Mouse (Mus musculus) left cerebral cortex, adult 18-20 months (tissue): ENCODE data around the gene Bsnd. TPM values are rescaled to one million over a fixed set of nuclear protein-coding genes. Genes with fewer than 3 reads are reported as not detected.
A peak's percentile ranks its signal among the peaks of the same experiment; 100 is the strongest.

Experiments
- DNase-seq, 2 experiments: peaks; one replicate each; pipeline ENCODE4 v3.0.0; 2021 to 2022; ENCODE audit warnings: low spot score in 2 of 2, mixed read lengths in 1 of 2
- total RNA-seq, 2 experiments: library from RNA; stranded (reverse); gene quantifications; 2 replicates each; pipeline ENCODE4 v1.2.3; 2021

The Bsnd gene
- total RNA-seq, 2 experiments from 2014 or later: not detected

DNA sequence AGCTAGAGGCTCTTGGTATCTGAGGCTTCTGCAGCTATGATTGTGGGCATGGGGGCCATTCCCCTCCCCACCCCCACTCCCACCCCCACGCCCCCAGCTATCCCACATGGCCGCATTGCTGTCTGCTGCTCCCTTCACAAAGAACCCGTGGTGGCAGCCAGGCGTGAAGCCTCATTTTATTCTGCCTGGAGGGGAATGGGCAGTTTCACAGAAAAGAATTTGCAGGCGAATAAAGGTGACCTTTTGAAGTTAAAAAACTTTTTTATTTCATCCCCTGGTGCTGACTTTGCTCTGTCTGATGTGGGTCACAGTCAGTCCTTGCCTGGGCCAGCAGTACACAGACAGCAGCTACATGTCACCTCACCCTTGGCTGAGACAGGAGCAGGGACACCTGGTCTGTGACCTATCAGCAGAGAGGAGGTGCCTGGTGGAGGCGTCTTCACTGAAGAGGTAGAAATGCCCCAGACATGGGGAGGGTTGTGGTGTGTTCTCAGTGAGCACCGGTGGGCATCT is 8.8 kb downstream of the Bsnd start:
- no peak for DNase-seq

DNA sequence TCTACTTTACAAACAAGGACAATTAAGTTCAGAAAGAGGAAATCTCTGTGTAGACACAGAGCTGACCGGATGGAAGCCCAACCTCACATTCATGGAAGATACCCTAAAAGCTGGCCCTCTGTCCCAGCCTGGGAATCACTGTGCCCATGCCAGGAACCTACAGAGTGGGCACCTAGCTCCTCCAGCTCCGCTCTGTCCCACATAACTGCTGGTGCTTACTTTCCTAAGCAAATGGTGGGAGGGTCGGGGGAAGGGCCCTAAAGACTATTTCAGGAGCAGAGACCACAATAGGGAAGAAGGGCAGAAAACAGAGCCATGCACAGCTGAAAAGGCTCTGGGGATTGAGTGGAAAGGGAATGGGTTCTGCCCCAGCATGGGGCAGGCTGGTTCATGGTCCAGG is 11.5 kb downstream of the Bsnd start:
- DNase-seq: no peak

DNA sequence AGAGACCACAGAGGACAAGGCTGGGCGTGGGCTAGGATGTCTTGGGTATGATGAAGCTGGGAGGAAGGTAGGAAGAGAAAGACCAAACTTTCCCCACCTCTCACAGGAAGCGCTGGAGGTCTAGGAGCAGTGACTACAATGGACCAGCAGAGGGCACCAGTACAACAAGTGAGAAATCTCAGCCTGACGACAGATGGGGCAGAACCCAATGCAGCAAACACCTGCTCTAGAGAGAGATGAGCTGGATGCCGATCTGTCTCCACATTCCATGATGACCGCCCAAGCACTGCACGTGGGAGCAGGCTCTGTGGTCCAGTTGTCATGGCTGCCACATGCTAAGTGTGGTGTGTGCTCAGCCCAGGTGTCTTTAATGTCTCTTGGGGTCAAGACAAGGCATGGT is 17.8 kb downstream of the Bsnd start:
- DNase-seq: peak; percentile 62 to 69

DNA sequence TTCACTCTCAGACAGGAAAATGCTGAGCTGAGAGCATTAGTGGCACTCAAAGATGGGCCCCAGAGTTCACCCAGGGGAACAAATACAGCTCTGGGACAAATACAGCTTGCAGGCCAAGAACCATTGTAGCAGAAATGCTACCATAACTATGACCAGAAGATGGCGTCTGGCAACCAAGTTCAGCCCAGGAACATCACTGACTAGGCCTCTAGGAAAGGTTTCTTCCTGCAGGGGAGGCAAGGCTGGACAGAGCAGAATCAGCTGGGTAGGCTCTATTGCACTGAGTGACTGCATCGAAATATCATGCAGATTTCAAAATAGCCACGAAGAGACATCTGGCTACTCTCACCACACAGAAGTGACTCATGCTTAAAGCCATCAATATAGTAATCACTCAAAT is 19.7 kb downstream of the Bsnd start:
- DNase-seq: peak; percentile 74 to 78

DNA sequence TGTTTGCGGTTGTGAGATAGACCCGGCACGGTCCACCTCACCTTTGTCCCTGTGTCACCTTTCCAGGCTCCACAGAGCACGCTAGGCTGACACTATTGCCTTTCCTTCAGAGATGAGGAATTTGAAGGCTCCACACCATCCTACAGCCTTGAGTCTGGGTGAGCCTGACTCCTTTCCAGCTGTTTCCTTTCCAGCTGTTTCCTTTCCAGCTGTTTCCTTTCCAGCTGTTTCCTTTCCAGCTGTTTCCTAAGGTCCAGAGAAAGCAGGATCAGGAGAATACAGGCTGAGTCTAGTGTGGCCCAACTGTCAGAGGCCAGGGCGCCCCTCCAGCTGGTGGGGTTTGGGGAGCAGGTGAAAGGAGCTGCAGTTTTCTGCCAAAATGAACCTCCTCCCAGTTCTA is 21.2 kb downstream of the Bsnd start:
- DNase-seq: no peak

DNA sequence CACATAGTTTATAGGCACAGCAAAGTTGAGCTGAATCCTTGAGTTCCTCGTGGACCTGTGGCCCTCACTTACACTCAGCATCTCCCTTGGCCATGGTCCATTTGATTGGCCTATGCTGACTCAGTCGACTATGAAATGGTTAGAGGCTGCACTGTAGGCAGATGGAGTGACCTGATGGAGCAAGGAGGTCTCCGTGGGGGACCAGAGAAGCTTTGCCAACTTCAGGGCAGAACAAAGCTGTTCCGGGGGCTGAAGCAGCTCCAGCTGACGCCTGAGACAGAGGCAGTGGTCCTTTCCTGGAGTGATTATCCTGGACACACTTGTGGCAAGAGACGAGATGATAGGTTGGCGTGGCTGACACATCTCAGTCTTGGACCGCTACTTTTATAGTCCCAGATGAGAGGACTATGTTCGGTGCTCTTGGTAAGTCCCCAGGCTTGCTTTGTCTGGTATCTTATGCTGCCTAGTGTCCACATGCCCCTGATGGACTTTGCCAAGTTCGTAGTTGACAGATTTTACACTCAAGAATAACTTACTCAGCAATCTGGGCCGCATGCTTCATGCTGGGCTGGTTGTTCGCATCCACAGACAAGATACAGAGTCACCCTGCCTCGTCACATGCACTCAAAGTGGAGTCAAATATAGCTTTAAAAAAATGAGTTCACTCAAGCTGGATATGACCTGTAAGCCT is 24.5 kb downstream of the Bsnd start:
- DNase-seq: no peak

DNA sequence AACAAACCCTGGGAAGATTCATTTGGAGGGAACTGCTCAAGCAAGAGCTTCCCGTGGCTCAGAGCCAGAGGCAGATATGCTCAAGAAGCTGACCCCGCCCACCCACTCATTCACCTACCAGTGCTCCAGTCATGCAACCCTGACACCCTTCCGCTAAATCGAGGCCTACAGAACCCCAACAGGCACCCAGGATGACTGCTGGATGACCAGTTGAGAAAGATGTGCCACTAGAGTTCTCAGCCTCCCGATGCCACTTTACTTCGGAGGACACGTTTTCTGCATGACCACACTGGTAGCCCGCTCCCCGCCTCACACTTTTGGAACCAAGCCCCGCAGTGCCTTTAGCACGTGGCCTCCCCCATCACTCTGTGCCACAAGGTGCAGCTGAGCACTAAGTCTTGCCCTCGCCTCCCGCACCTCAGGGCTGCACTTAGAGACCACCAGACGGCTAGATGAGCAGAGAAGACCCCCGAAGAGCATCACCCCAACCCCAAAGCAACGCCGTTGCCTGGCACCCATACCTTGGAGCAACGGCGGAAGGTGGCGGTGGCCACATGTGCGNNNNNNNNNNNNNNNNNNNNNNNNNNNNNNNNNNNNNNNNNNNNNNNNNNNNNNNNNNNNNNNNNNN is 28.8 kb downstream of the Bsnd start:
- no peak for DNase-seq

DNA sequence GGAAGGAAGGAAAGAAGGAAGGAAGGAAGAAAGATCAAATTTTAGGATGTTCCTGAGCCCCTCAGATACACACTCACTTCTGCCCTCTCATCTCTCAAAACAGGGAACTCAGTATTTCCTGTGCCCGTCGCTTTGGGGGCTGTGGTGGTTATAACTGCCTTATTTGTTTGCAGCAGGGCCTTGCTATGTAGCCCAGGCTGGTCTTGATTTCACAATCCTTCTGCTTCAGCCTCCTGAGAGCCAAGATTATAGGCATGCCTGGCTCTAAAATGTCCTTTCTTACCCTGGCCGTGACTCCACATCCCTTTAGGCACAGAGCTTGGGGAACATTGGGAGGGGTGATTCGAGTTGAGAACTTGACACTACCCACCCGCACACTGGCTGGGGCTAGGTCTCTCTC is 29.6 kb downstream of the Bsnd start:
- DNase-seq: no peak

DNA sequence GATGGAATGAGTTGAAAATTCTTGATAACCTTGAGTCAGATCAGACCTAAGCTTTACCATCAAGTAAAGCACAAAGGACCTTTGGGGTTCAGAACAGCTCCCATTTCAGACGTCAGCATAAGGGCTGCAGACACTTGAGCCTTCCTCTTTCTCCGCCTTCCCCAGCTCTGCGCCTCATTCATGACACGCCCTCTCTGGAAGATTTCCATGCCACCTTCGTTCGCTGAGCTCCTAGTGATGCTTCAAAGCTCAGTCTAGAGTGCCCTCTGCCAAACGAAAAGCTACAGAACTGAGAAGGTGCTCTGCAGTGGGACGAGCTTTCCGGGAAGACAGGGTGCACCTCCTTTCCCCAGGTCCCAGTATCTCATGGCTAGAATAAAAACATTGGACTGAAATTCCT is 30.1 kb downstream of the Bsnd start:
- DNase-seq: no peak

DNA sequence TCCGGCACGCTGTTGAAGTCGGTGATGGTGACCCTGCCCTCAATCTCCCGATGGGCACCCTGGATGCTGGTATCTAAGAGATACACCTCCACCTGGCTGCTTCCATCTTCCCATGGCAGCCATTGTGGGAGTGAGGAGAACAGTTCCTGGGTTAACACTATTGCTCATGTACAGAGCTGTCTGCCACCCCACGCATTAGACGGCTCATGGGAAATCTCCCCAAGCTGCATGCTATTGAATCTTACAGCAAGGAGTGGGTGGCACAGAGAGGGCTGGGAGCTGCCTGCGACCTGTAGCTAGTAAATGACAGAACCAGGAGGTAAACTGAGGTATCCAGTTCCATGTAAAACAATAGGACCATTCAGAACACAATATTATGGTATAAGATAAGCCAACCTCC is 37.5 kb downstream of the Bsnd start:
- DNase-seq: no peak

DNA sequence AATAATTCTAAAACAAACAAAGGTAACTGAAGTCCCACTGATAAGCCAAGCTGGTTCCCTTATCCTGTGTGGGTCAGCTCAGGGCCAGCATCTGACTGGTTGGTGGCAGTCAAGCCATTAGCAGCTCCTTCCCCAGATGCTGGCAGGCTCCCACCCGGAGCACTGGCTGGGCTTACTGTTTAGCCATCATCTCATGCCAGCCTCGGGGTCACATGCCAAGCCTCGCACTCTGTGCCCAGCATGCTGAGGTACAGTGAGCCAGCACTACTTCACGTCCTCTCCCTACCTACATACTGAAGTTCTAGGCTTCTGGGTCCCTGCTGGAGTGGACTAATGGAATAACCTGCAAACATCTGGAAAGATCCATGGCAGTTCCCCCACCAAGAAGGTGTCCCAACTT is 38.6 kb downstream of the Bsnd start:
- DNase-seq: no peak

DNA sequence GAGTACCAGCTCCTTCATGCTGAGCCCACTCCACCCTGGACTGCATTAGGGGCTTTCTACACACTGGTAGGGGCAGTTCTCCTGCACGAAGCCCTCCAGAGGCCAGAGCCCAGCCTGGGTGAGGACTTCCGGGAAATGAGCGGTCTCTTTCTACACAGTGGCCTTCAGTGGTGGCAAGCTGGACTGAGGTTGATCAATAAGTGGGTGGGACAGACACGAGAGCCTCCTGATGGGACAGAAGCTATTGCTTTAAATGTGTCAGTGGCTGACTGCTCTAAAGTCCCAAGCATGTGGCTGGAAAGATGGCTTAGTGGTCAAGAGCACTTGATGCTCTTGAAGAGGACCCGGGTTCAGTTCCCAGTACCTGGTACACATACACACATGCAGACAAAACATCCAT is 39.0 kb downstream of the Bsnd start:
- no peak for DNase-seq

DNA sequence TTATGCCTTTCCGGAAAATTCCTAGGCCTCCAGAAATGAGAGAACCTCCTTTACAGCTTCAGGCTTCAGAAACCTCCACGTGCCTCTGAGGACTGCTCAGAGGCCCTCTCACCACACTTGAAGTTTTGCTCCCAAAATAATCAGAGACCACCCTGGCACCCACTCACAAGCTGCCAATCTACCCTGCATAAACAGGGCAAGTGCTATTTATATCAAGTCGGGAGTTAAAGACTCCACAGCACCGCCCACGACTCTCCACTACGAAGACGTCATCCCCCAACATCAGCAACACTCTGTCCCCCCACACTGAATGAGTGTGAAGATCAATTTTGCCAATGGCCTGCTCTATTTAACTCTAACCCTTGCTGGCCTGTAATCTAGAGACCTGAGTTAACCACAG is 39.7 kb downstream of the Bsnd start:
- no peak for DNase-seq

DNA sequence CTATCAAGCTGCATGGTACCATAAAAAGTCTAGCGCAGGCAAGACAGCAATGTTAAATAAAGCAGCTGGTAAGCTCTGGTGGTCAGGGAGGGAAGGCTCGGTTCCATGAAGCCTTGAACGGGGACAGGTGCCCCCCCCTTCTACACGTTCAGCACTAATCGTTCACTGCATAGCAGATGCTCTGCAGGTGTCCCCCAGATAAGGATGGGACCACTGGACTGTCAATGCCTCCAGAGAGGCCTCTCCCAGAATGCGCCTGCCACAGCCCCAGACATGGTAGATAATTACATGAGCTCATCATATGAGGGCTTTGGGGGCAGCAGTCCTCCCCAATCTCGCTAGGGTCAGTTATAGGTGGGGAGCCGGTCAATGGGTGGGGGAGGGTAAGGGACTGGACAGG is 42.8 kb downstream of the Bsnd start:
- no peak for DNase-seq

DNA sequence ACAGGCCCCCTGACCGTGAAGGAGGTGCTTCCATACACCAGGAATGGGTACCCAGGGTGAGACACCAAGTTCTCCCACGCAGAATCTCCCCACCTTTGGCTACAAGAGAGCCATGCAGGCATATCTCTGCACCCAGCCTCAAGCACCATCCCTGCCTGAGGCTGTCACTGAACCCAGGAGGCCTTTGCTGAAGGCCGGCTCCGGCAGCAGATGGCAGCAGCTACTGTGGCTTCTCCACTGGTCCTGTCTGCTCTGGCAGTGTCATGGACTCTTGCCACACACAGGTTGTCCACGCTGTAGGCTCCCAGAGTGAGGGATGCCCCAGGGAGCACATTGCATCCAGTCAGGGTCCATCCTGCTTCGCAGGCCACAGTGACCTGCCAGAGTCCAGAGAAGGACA is 48.9 kb downstream of the Bsnd start:
- no peak for DNase-seq

DNA sequence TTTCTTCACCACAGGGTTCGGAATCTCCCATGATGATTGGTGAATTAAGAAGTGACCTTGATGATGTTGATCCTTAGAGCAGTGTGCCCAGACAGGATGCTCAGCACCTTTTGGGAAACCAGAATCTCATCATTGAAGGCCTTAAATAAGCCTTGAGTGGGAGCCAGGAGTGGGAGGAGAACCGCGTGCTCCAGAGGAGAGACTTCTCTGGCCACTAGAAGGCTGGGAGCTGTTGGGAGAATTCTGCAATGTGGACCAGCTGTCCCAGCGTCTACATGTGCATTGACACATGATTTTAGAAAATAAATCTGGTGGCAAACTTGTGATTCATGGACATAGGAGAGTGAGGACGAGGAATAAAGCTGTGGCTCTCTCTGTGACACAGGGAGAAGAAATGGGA is 53.3 kb downstream of the Bsnd start:
- DNase-seq: peak; percentile 35 to 62

DNA sequence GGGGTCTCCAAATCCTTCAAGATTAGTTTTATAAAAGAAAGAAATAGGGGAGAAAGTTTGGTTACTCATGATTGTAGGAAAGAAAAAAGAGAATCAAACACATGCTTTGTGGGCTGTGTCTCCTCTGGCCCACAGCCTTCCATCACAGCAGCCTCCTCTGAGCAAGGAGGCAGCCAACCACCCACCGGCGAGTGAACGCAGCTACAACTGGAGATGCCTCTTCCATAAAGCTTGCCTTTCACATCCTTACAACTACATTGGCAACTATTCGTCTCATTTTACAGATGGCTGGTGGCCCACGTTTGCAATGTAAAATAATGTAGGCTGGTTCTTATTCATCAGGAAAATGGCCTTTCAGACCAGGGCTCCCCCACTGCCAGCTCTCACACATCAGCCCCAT is 54.9 kb downstream of the Bsnd start:
- DNase-seq: peak in 1 of 2 experiments; percentile 63

DNA sequence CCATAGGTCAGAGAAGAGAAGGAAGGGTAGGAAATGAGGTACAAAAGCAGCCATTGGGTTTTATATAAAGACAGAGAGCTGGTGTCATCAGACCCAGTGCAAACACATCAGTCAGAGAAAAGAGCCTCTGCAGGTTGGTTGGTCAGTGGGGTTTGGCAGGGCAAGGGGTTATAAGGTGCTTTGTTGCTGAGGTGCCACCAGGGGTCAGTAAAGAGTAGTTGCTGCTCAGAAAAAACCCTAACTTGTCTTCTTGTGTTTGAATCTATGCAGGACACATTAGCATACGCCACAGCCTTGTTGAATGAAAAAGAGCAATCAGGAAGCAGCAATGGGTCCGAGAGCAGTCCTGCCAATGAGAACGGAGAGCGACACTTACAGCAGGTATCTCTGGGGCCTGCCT is 55.6 kb downstream of the Bsnd start:
- no peak for DNase-seq

DNA sequence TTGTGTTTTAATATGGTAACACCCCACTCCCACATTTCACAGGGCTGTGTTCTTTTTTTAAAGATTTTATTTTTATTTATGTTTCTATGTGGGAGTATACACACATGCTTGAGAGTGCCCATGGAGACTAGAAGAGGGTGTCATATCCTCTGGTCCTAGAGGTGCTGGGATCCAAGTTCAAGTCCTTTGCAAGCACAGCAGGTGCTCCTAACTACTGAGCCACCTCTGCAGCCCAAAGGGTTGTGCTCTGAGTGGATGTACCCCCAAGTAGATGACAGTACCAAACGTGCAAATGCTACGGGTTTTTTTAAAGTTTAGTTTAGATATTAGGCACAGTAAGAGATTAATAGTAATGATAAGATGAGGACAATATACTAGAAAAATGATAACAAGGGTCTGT is 56.7 kb downstream of the Bsnd start:
- no peak for DNase-seq
